Mouse (Mus musculus): ENCODE results near the gene Ccr2. TPM values are rescaled to one million over a fixed set of nuclear protein-coding genes. Genes with fewer than 3 reads are reported as not detected.

The Ccr2 gene
- polyA plus RNA-seq, 1 experiment from 2014 or later = 0.11 TPM

DNA sequence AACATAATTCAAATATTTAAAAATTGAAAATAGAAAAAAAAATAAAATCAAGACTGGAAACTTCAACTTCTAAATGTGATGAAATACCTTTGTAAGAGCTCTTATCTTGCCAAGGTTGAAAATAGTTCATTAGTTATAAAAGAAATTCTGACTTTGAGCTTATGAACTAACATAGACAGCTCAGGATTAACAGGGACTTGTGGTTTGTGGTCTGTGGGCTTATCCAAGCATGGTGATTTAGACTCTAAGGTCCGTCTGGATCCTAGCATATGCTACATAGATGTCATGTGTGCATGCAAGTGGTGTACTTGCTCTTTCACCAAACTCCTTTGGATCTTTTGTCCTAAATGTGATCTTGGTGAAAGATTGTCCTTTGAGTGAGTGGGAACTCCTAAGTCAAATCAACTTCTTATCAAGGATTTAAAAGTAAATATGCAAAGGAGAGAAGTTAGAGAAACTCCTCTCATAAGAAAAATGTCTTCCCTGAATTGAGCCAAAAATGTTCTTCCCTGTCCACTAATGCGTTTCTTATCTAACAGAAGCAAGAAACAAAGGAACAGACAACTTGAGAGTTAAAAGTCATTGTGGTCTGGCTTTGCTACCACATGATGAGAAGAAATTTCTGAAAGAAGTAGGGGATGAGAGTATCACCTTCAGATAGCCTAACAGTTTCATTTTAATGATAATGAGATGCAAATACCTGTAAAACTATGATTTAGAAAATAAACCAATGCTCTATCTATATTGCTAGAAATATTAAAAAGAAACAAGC lies 6.8 kb downstream of the Ccr2 start:
- H3K4me3 ChIP-seq (ENCODE audit: low read depth, low read length) = no peak overlapping the region
- no peak overlapping the region for H3K27ac ChIP-seq (ENCODE audit: low read depth, low read length)
- 77% methylated on average over 2 of the region's 2 CpGs for WGBS
- no peaks in the 10 kb centered on the region for H3K36me3 ChIP-seq (ENCODE audit: control insufficient read depth, insufficient read depth, low read length)
- H3K9me3 ChIP-seq (ENCODE audit: control insufficient read depth, low read length) = no peaks in the 10 kb centered on the region
- no peaks in the 10 kb centered on the region for H3K4me1 ChIP-seq (replicated peaks; ENCODE audit: control insufficient read depth, insufficient read depth, low read length)
- H3K9ac ChIP-seq (ENCODE audit: low read length) = no peak overlapping the region
- H3K4me2 ChIP-seq (ENCODE audit: low read depth, low read length, severe bottlenecking) = no peak overlapping the region
- no peak for DNase-seq (ENCODE audit: low spot score)
- H3K27me3 ChIP-seq (ENCODE audit: control insufficient read depth, insufficient read depth, low read length) = no peaks in the 10 kb centered on the region
- no peak for ATAC-seq (replicated peaks; ENCODE audit: low FRiP score)

DNA sequence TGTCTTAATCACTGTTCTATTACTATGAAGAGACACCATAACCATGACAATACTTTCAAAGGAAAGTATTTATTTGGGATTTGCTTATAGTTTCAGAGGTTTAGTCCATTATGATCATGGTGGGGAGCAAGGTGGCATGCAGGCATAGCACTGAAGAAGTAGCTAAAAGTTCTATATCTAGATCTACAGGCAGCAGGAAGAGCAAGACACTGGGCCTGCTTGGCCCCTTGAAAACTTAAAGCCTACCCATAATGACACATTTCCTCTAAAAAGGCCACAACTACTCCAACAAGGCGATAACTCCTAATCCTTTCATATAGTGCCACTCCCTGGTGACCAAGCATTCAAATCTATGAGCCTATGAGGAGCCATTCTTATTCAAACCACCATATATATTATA lies 10.2 kb downstream of the Ccr2 start:
- no peaks in the 10 kb centered on the region for H3K36me3 ChIP-seq (ENCODE audit: control insufficient read depth, insufficient read depth, low read length)
- WGBS = 84% methylated on average over 1 of the region's 1 CpGs

DNA sequence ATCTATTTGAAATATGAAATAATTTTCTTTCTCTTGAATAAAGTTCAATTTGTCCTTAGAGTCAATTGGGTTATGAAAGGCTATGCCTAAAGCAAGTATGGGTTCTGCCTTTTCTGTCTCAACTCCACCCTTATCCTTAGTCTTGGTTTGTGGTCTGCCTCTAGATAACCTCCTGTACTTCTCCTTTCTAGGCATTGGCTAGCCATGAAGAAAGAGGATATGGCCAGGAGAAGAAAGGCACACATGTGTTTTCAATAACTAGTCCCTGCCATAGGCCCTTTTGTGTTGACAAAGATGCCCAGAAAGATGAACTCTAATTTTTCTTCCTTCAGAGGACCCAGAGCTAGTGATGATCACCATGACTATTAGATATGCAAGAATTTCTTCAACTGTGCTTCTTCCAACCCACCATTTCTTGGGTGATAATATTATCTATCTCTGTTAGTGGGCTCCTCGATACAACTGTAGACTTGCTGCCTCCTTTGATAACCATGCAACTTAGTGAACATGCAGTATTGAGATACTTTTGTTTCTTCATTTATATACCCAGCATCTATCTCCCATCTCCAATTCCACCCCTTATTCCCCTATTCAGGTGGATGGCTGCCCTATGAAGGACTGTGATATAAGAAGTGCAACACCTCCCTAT lies 11.0 kb downstream of the Ccr2 start:
- ATAC-seq (replicated peaks; ENCODE audit: low FRiP score) (no peak), DNase-seq (ENCODE audit: low spot score) (no peak)
- no peaks in the 10 kb centered on the region for H3K9me3 ChIP-seq (ENCODE audit: control insufficient read depth, low read length)
- no peak overlapping the region for H3K4me2 ChIP-seq (ENCODE audit: low read depth, low read length, severe bottlenecking)
- no peak overlapping the region for H3K27ac ChIP-seq (ENCODE audit: low read depth, low read length)
- H3K36me3 ChIP-seq (ENCODE audit: control insufficient read depth, insufficient read depth, low read length) = no peaks in the 10 kb centered on the region
- H3K27me3 ChIP-seq (ENCODE audit: control insufficient read depth, insufficient read depth, low read length) = no peaks in the 10 kb centered on the region
- H3K9ac ChIP-seq (ENCODE audit: low read length) = no peak overlapping the region
- H3K4me3 ChIP-seq (ENCODE audit: low read depth, low read length) = no peak overlapping the region
- no peaks in the 10 kb centered on the region for H3K4me1 ChIP-seq (replicated peaks; ENCODE audit: control insufficient read depth, insufficient read depth, low read length)
- WGBS = 88% methylated on average over 1 of the region's 1 CpGs

More for the DNA sequence above, 10.2 kb downstream of the Ccr2 start:
- Histone ChIP-seq H3K9ac (ENCODE audit: low read length) (no peak overlapping the region), H3K9me3 (ENCODE audit: control insufficient read depth, low read length) (no peaks in the 10 kb centered on the region), H3K27ac (ENCODE audit: low read depth, low read length) (no peak overlapping the region), H3K27me3 (ENCODE audit: control insufficient read depth, insufficient read depth, low read length) (no peaks in the 10 kb centered on the region), H3K4me3 (ENCODE audit: low read depth, low read length) (no peak overlapping the region), H3K4me2 (ENCODE audit: low read depth, low read length, severe bottlenecking) (no peak overlapping the region), H3K4me1 (replicated peaks; ENCODE audit: control insufficient read depth, insufficient read depth, low read length) (no peaks in the 10 kb centered on the region)
- DNase-seq (ENCODE audit: low spot score) (no peak), ATAC-seq (replicated peaks; ENCODE audit: low FRiP score) (no peak)

DNA sequence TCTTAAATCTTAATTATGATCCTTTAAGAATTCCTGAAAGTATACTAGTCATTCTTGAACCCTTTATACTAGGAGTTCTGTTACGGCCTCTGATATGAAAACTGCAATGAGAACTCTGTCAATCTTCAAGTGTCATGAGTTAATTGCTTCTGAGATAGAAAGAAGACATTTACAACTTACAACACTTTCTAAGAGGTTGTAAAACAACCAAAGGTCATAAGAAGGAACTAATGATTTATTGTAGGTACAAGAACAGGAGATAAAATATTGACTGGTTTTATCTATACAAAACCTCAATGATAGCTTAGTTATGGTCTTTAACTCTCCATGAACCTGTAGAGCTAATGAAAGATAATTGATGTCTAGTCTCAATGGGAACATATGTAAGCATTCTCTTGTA lies 12.0 kb downstream of the Ccr2 start:
- no peak overlapping the region for H3K27ac ChIP-seq (ENCODE audit: low read depth, low read length)
- no peaks in the 10 kb centered on the region for H3K4me1 ChIP-seq (replicated peaks; ENCODE audit: control insufficient read depth, insufficient read depth, low read length)
- no peaks in the 10 kb centered on the region for H3K36me3 ChIP-seq (ENCODE audit: control insufficient read depth, insufficient read depth, low read length)
- 92% methylated on average over 1 of the region's 1 CpGs for WGBS
- H3K9ac ChIP-seq (ENCODE audit: low read length) = no peak overlapping the region
- DNase-seq (ENCODE audit: low spot score) (no peak), ATAC-seq (replicated peaks; ENCODE audit: low FRiP score) (no peak)
- H3K27me3 ChIP-seq (ENCODE audit: control insufficient read depth, insufficient read depth, low read length) = no peaks in the 10 kb centered on the region
- no peak overlapping the region for H3K4me2 ChIP-seq (ENCODE audit: low read depth, low read length, severe bottlenecking)
- no peaks in the 10 kb centered on the region for H3K9me3 ChIP-seq (ENCODE audit: control insufficient read depth, low read length)
- no peak overlapping the region for H3K4me3 ChIP-seq (ENCODE audit: low read depth, low read length)

DNA sequence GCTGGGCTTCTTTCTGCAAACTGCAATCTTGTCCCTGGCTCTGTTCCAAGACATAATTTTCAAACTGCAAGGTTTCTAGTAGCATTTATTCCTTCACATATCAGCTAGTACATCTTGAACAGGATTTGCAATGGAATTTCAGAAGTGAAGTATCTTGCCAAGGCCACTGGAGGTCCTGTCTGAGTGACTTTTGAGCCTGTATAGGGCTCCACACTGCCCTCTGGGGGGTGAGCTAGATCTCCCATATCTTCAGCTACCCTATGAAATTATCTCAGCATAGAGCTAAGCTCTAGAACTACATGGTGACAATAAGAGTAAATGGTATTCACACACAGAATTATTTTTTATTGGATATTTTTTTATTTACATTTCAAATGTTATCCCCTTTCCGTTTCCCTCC lies 16.7 kb downstream of the Ccr2 start:
- no peak overlapping the region for H3K4me2 ChIP-seq (ENCODE audit: low read depth, low read length, severe bottlenecking)
- no peaks in the 10 kb centered on the region for H3K4me1 ChIP-seq (replicated peaks; ENCODE audit: control insufficient read depth, insufficient read depth, low read length)
- no peak overlapping the region for H3K4me3 ChIP-seq (ENCODE audit: low read depth, low read length)
- 93% methylated on average over 1 of the region's 1 CpGs for WGBS
- H3K9ac ChIP-seq (ENCODE audit: low read length) = no peak overlapping the region
- no peaks in the 10 kb centered on the region for H3K27me3 ChIP-seq (ENCODE audit: control insufficient read depth, insufficient read depth, low read length)
- ATAC-seq (replicated peaks; ENCODE audit: low FRiP score) (no peak), DNase-seq (ENCODE audit: low spot score) (no peak)
- H3K9me3 ChIP-seq (ENCODE audit: control insufficient read depth, low read length) = no peaks in the 10 kb centered on the region
- no peaks in the 10 kb centered on the region for H3K36me3 ChIP-seq (ENCODE audit: control insufficient read depth, insufficient read depth, low read length)
- H3K27ac ChIP-seq (ENCODE audit: low read depth, low read length) = no peak overlapping the region

DNA sequence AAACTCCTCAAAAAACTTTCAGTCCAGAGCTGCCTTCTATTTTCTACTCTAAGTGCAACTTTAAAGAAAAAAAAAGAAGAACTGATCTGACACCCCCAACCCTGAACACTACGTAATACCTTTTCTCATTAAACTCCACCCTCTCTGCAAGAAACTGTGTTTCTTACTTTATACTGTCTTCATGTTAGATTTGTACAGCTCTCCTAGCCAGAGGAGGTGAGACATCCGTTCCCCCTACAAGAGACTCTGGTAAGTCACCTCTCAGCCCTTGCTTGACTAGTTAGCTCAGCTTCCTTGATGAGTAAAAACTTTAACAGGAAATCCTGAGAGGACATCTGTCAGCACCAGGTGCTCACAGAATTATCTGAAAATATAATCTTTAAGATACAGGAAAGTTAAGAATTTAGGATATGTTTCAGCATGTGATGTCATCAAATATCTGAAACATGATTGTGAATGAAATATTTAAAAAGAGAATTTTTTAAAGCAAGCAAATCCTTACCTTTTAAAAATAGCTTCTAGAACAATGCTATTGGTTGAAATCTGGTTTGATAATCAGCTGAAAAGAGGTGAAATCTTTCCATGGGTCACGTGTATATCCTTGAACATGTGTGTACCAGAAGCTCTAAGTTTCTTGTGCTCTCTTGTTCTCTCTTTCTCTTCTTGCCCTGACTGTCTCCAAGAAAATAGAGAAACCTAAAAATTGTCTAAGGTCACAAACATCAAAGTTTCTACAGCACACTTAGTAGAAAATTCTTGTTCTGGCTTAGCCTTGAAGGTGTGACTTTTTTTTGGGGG lies 19.8 kb downstream of the Ccr2 start, which contains the start of gene Ccr5:
Gene Ccr5, plus strand, starts transcription at position 157 of the 798 bp plus-strand sequence.
- ATAC-seq (replicated peaks; ENCODE audit: low FRiP score) (no peak), DNase-seq (ENCODE audit: low spot score) (no peak)
- H3K36me3 ChIP-seq (ENCODE audit: control insufficient read depth, insufficient read depth, low read length) = no peaks in the 10 kb centered on the region
- H3K27me3 ChIP-seq (ENCODE audit: control insufficient read depth, insufficient read depth, low read length) = no peaks in the 10 kb centered on the region
- H3K4me1 ChIP-seq (replicated peaks; ENCODE audit: control insufficient read depth, insufficient read depth, low read length) = no peaks in the 10 kb centered on the region
- no peak within 1 kb of the TSS for H3K4me3 ChIP-seq (ENCODE audit: low read depth, low read length)
- no peak within 1 kb of the TSS for H3K27ac ChIP-seq (ENCODE audit: low read depth, low read length)
- no peak within 1 kb of the TSS for H3K9ac ChIP-seq (ENCODE audit: low read length)
- H3K4me2 ChIP-seq (ENCODE audit: low read depth, low read length, severe bottlenecking) = no peak within 1 kb of the TSS
- no peaks in the 10 kb centered on the region for H3K9me3 ChIP-seq (ENCODE audit: control insufficient read depth, low read length)
- WGBS = 83% methylated on average over 3 of the region's 3 CpGs

DNA sequence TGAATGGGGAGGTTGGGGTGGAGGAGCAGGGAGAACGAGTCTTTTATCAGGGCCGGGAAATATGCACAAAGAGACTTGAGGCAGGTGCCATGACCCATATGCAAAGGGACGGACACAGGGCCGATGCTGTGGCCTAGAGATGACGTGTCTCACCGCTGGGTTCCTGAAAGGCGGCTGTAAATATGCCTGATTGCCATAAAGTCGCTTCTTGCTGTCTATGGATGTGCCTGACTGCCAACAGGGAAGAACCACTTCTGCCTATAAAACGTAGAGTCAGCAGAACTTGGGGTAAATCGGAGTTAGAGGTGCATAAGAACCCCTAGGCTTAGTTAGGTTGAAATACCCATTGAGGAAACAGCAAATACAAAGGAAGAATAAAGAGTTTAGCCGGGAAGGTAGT lies 23.8 kb downstream of the Ccr2 start:
- no peak for ATAC-seq (replicated peaks; ENCODE audit: low FRiP score)
- H3K4me1 ChIP-seq (replicated peaks; ENCODE audit: control insufficient read depth, insufficient read depth, low read length) = no peaks in the 10 kb centered on the region

DNA sequence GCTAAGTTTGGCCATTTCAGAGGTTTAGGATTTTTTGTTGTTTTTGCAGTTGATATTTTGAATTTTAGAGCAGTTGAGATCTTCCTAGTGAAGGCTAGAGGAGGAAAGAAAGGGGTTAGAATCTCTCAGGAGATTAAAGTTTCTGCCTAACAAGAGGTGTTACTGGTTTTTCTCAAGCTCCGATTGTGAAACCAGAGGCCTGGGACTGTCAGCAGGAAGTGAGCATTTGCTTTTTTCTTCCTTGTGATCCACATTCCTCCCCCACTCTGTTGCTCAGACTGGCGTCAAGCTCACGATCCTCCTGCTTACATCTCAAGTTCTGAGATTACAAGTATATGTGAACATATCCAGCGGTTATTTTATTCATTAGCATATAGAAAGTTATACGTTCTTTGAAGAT lies 24.6 kb downstream of the Ccr2 start:
- no peaks in the 10 kb centered on the region for H3K36me3 ChIP-seq (ENCODE audit: control insufficient read depth, insufficient read depth, low read length)
- no peak overlapping the region for H3K27ac ChIP-seq (ENCODE audit: low read depth, low read length)
- H3K4me3 ChIP-seq (ENCODE audit: low read depth, low read length) = no peak overlapping the region
- 58% methylated on average over 5 of the region's 5 CpGs for WGBS
- H3K9ac ChIP-seq (ENCODE audit: low read length) = no peak overlapping the region
- ATAC-seq (replicated peaks; ENCODE audit: low FRiP score) (no peak), DNase-seq (ENCODE audit: low spot score) (no peak)
- H3K4me1 ChIP-seq (replicated peaks; ENCODE audit: control insufficient read depth, insufficient read depth, low read length) = no peaks in the 10 kb centered on the region
- H3K27me3 ChIP-seq (ENCODE audit: control insufficient read depth, insufficient read depth, low read length) = no peaks in the 10 kb centered on the region
- H3K9me3 ChIP-seq (ENCODE audit: control insufficient read depth, low read length) = no peaks in the 10 kb centered on the region
- no peak overlapping the region for H3K4me2 ChIP-seq (ENCODE audit: low read depth, low read length, severe bottlenecking)

More for the DNA sequence above, 23.8 kb downstream of the Ccr2 start:
- no peak overlapping the region for H3K9ac ChIP-seq (ENCODE audit: low read length)
- H3K4me3 ChIP-seq (ENCODE audit: low read depth, low read length) = no peak overlapping the region
- no peak overlapping the region for H3K27ac ChIP-seq (ENCODE audit: low read depth, low read length)
- no peak for DNase-seq (ENCODE audit: low spot score)
- H3K9me3 ChIP-seq (ENCODE audit: control insufficient read depth, low read length) = no peaks in the 10 kb centered on the region
- H3K4me2 ChIP-seq (ENCODE audit: low read depth, low read length, severe bottlenecking) = no peak overlapping the region
- no peaks in the 10 kb centered on the region for H3K36me3 ChIP-seq (ENCODE audit: control insufficient read depth, insufficient read depth, low read length)
- WGBS = 87% methylated on average over 11 of the region's 11 CpGs
- no peaks in the 10 kb centered on the region for H3K27me3 ChIP-seq (ENCODE audit: control insufficient read depth, insufficient read depth, low read length)
